Mouse (Mus musculus) gastrocnemius, postnatal 4 days (tissue): Measurements from ENCODE around the gene Rmdn3. TPM values are rescaled to one million over a fixed set of nuclear protein-coding genes. Genes with fewer than 3 reads are reported as not detected.
A peak's percentile ranks its signal among the peaks of the same experiment; 100 is the strongest.

Source experiments
- DNase-seq, 2 experiments: peaks; one replicate each; pipeline ENCODE4 v3.0.0; 2021 to 2022; ENCODE audit warnings: low spot score in 2 of 2, mixed read lengths in 2 of 2
- total RNA-seq, 2 experiments: library from RNA; stranded (reverse); gene quantifications; 2 replicates each; pipeline ENCODE4 v1.2.3; 2021

The Rmdn3 gene
- total RNA-seq, 2 experiments from 2014 or later = 12.6 to 13.7 TPM

- DNase-seq = no peak
Measured at GRCm38 (mm10) chr2:119170282-119170681, 13.4 kb upstream of the Rmdn3 start.

- DNase-seq = no peak
Measured at GRCm38 (mm10) chr2:119167866-119168256, 11.0 kb upstream of the Rmdn3 start.

GRCm38 (mm10) chr2:119166901-119167865 is 10.3 kb upstream of the Rmdn3 start, which contains the start of gene Gchfr:
Gchfr (plus strand) TSS chr2:119167773.
- DNase-seq = peak in 1 of 2 experiments; percentile 53

- DNase-seq = no peak
Measured at GRCm38 (mm10) chr2:119165401-119165800, 8.6 kb upstream of the Rmdn3 start.

- no peak for DNase-seq
Measured at GRCm38 (mm10) chr2:119163999-119164398, 7.2 kb upstream of the Rmdn3 start.

- no peak for DNase-seq
Measured at GRCm38 (mm10) chr2:119163135-119163534, 6.3 kb upstream of the Rmdn3 start.

GRCm38 (mm10) chr2:119161247-119161646 is 4.4 kb upstream of the Rmdn3 start:
- DNase-seq = no peak

GRCm38 (mm10) chr2:119157836-119158235 is 1.0 kb upstream of the Rmdn3 start:
- DNase-seq = no peak

GRCm38 (mm10) chr2:119156081-119156680 is 653 bp downstream of the Rmdn3 start:
- DNase-seq = peak in 1 of 2 experiments; percentile 42

GRCm38 (mm10) chr2:119155388-119155787 is 1.4 kb downstream of the Rmdn3 start:
- no peak for DNase-seq

- DNase-seq = no peak
Measured at GRCm38 (mm10) chr2:119154683-119155082, 2.2 kb downstream of the Rmdn3 start.

- no peak for DNase-seq
Measured at GRCm38 (mm10) chr2:119152255-119152654, 4.6 kb downstream of the Rmdn3 start.

GRCm38 (mm10) chr2:119147775-119148174 is 9.1 kb downstream of the Rmdn3 start:
- DNase-seq = no peak

- DNase-seq = no peak
Measured at GRCm38 (mm10) chr2:119147160-119147678, 9.6 kb downstream of the Rmdn3 start.

- no peak for DNase-seq
Measured at GRCm38 (mm10) chr2:119146435-119146834, 10.4 kb downstream of the Rmdn3 start.

GRCm38 (mm10) chr2:119145199-119145598 is 11.6 kb downstream of the Rmdn3 start:
- DNase-seq = no peak

GRCm38 (mm10) chr2:119136346-119136898 is 20.4 kb downstream of the Rmdn3 start:
- no peak for DNase-seq

GRCm38 (mm10) chr2:119113121-119113925 is 43.5 kb downstream of the Rmdn3 start:
- DNase-seq = no peak

- peak; percentile 64 to 86 for DNase-seq
Measured at GRCm38 (mm10) chr2:119112438-119113112, 44.3 kb downstream of the Rmdn3 start, which contains the start of gene Rad51. Rad51 (plus strand) TSS chr2:119112793.

- no peak for DNase-seq
Measured at GRCm38 (mm10) chr2:119111060-119111459, 45.8 kb downstream of the Rmdn3 start.
